Comparison of ENCODE assay signal across 8 mouse cellular contexts in the genomic region with DNA sequence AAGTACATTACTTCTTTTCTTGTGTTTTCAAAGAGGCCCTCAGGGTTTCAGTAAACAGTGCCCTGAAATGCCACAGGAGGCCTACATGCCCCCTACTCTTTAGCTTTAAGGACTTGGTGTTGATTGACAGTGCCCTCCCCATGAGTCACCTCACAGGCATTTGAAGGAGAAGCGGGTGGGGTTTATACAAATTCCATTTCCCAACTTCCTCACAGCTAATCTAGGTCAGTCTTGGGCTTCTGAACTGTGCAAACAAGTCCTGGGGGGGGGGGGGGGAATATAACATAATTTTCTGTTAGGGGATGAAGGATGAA. TPM values are rescaled to one million over a fixed set of nuclear protein-coding genes. Genes with fewer than 3 reads are reported as not detected.
A peak's percentile ranks its signal among the peaks of the same experiment; 100 is the strongest.
DNase-seq lines count a peak whose midpoint lies in the region; ATAC-seq and TF ChIP-seq lines count a peak whose summit lies in the region.

No protein-coding gene starts in this region.

- intact Hi-C loops in heart, adult 2 months (cut with DNase I), result no loop called here
- intact Hi-C loops in heart, postnatal 25 days (cut with DNase I), result no loop called here
- intact Hi-C loops in left cerebral cortex, postnatal 10 days (cut with DNase I), result no loop called here

- no peaks in the 10 kb centered on the region for H3K9me3 ChIP-seq in lung, embryonic 14.5 days (ENCODE audit: low read depth, low read length)

- TF ChIP-seq POLR2A in heart, adult 2 months (IDR thresholded peaks at IDR 0.05; ENCODE audit: insufficient read depth, low read depth, low read length), result no peak

- H3K27ac ChIP-seq in heart, adult 2 months, result peak overlapping the region; percentile 40; the same call in 1 of the 2 replicates
- H3K27ac ChIP-seq in lung, embryonic 14.5 days (ENCODE audit: low read depth), result peak overlapping the region; percentile 91

- no peak for TF ChIP-seq CTCF in heart, adult 2 months (IDR thresholded peaks at IDR 0.05)
- TF ChIP-seq CTCF in lung, embryonic 14.5 days (IDR thresholded peaks at IDR 0.05; ENCODE audit: low read depth), result no peak

- no peak overlapping the region for H3K4me3 ChIP-seq in heart, adult 2 months
- H3K4me3 ChIP-seq in lung, embryonic 14.5 days (ENCODE audit: low read depth, low read length), result no peak overlapping the region

- H3K4me1 ChIP-seq in heart, adult 2 months (ENCODE audit: control insufficient read depth, insufficient read depth, low read length), result no peaks in the 10 kb centered on the region
- no peaks in the 10 kb centered on the region for H3K4me1 ChIP-seq in lung, embryonic 14.5 days (ENCODE audit: insufficient read depth)

- no peaks in the 10 kb centered on the region for H3K79me2 ChIP-seq in heart, adult 2 months (replicated peaks; ENCODE audit: control insufficient read depth, insufficient read depth, low read length)

- 31% methylated on average over 1 of the region's 1 CpGs for WGBS in heart, adult 2 months
- WGBS in lung, embryonic 14.5 days, result 25% methylated on average over 1 of the region's 1 CpGs

- ATAC-seq in lung, embryonic 14.5 days (ENCODE audit: insufficient read depth), result peak; percentile 85

- no peak for TF ChIP-seq EP300 in heart, adult 2 months (IDR thresholded peaks at IDR 0.05; ENCODE audit: insufficient read depth, low read depth, low read length)

- DNase-seq in heart, adult 2 months, result peak in 1 of 2 experiments; percentile 60
- DNase-seq in heart, postnatal 25 days (ENCODE audit: low spot score), result no peak
- peak; percentile 90 for DNase-seq in 3T3-L1 (ENCODE audit: low read depth, low spot score)
- peak; percentile 25 for DNase-seq in adrenal gland, postnatal 25 days
- peak; percentile 74 for DNase-seq in lung, embryonic 14.5 days
- DNase-seq in cerebellum, adult 8-10 months, result no peak
- DNase-seq in left cerebral cortex, postnatal 10 days (ENCODE audit: extremely low spot score in 1 of 2, low spot score in 2 of 2), result no peak
- DNase-seq in frontal cortex, postnatal 25 days (ENCODE audit: low spot score in 2 of 2), result no peak

- H3K36me3 ChIP-seq in heart, adult 2 months (ENCODE audit: control insufficient read depth, insufficient read depth, low read length), result no peaks in the 10 kb centered on the region
- peaks cover 4% of the 10 kb centered on the region for H3K36me3 ChIP-seq in lung, embryonic 14.5 days (ENCODE audit: insufficient read depth)

- no peak overlapping the region for H3K9ac ChIP-seq in heart, adult 2 months (ENCODE audit: low read depth, low read length)
- H3K9ac ChIP-seq in lung, embryonic 14.5 days, result no peak overlapping the region

- no peaks in the 10 kb centered on the region for H3K27me3 ChIP-seq in heart, adult 2 months (ENCODE audit: control insufficient read depth, insufficient read depth, low read length)
- H3K27me3 ChIP-seq in lung, embryonic 14.5 days (ENCODE audit: insufficient read depth, low read length), result no peaks in the 10 kb centered on the region

- H3K4me2 ChIP-seq in lung, embryonic 14.5 days, result no peak overlapping the region

RNA-seq across cellular contexts. Expression of a gene that starts 3.1 kb away (rescaled TPM):
- total RNA-seq in heart, adult 2 months (2021), result 1 to 10 TPM; 7.4 to 8.0 TPM
- 3.5 and 4.3 TPM in 2 replicates for polyA plus RNA-seq in heart, adult 2 months (2012; rRNA removed)
- total RNA-seq in heart, postnatal 25 days (2021), result 1 to 10 TPM; 7.4 to 8.3 TPM
- 12.4 and 16.5 TPM in 2 replicates for total RNA-seq in adrenal gland, postnatal 25 days (2021)
- polyA plus RNA-seq in lung, embryonic 14.5 days (2014; fragmentation: Nextera tagmentation; extraction: Ambion mirVana), result 0.63 and 0.76 TPM in 2 replicates
- 1 to 10 TPM; 4.8 to 5.1 TPM for total RNA-seq in left cerebral cortex, postnatal 10 days (2021)

RNA-seq across cellular contexts. Expression of a gene that starts 36.0 kb away (rescaled TPM):
- total RNA-seq in heart, adult 2 months (2021), result not detected
- polyA plus RNA-seq in heart, adult 2 months (2012; rRNA removed), result not detected in 2 replicates
- total RNA-seq in heart, postnatal 25 days (2021), result not detected
- not detected in 2 replicates for total RNA-seq in adrenal gland, postnatal 25 days (2021)
- not detected in 2 replicates for polyA plus RNA-seq in lung, embryonic 14.5 days (2014; fragmentation: Nextera tagmentation; extraction: Ambion mirVana)
- under 1 TPM in 1 of 2 experiments, not detected in 1; 0.08 TPM for total RNA-seq in left cerebral cortex, postnatal 10 days (2021)

RNA-seq across cellular contexts. Expression of a gene that starts 37.6 kb away (rescaled TPM):
- total RNA-seq in heart, adult 2 months (2021), result 1 to 10 TPM; 5.7 to 6.2 TPM
- 3.7 and 5.0 TPM in 2 replicates for polyA plus RNA-seq in heart, adult 2 months (2012; rRNA removed)
- 1 to 10 TPM; 6.8 to 8.1 TPM for total RNA-seq in heart, postnatal 25 days (2021)
- 14.9 and 15.1 TPM in 2 replicates for total RNA-seq in adrenal gland, postnatal 25 days (2021)
- polyA plus RNA-seq in lung, embryonic 14.5 days (2014; fragmentation: Nextera tagmentation; extraction: Ambion mirVana), result 17.2 and 17.7 TPM in 2 replicates
- 10 to 100 TPM; 60.3 to 75.4 TPM for total RNA-seq in left cerebral cortex, postnatal 10 days (2021)

RNA-seq across cellular contexts. Expression of a gene that starts 46.4 kb away (rescaled TPM):
- not detected for total RNA-seq in heart, adult 2 months (2021)
- polyA plus RNA-seq in heart, adult 2 months (2012; rRNA removed), result not detected in 2 replicates
- not detected for total RNA-seq in heart, postnatal 25 days (2021)
- total RNA-seq in adrenal gland, postnatal 25 days (2021), result not detected in 2 replicates
- polyA plus RNA-seq in lung, embryonic 14.5 days (2014; fragmentation: Nextera tagmentation; extraction: Ambion mirVana), result not detected in 2 replicates
- not detected for total RNA-seq in left cerebral cortex, postnatal 10 days (2021)

Comparison
In these comparisons a context has a peak if more than half of its experiments do, and no peak if none do; other contexts are left out.
1. DNase-seq: peak in 3T3-L1 (single experiment), adrenal gland, postnatal 25 days (single experiment) and lung, embryonic 14.5 days (single experiment); none in heart, postnatal 25 days (single experiment), cerebellum, adult 8-10 months (single experiment), left cerebral cortex, postnatal 10 days (0 of 2) and frontal cortex, postnatal 25 days (0 of 2).